Mouse (Mus musculus): ENCODE measurements around the gene Rbp1. TPM values are rescaled to one million over a fixed set of nuclear protein-coding genes. Genes with fewer than 3 reads are reported as not detected.
A peak's percentile ranks its signal among the peaks of the same experiment; 100 is the strongest.

Gene Rbp1
- total RNA-seq, 1 experiment = 11.5 TPM

GRCm38 (mm10) chr9:98401611-98402010 lies 21.1 kb upstream of the Rbp1 start:
- in situ Hi-C loops (cut with MboI; ENCODE audit: low sequenced_read_pairs in 2 of 2, unreplicated experiment in 2 of 2) = no loop called here
- Histone ChIP-seq H3K9me3 (ENCODE audit: control insufficient read depth, insufficient read depth, low read depth, low read length) (no peaks in the 10 kb centered on the region), H3K9ac (ENCODE audit: insufficient read depth, low read depth, low read length, poor library complexity, severe bottlenecking) (no peak overlapping the region), H3K36me3 (ENCODE audit: control insufficient read depth, insufficient read depth, low read length, poor library complexity, severe bottlenecking) (no peaks in the 10 kb centered on the region), H3K4me1 (ENCODE audit: control insufficient read depth in 2 of 2, insufficient read depth in 2 of 2, low read length in 2 of 2, poor library complexity in 1 of 2) (no peaks in the 10 kb centered on the region), H3K4me3 (ENCODE audit: insufficient read depth in 1 of 2, low read depth in 1 of 2, low read length in 2 of 2, poor library complexity in 1 of 2, severe bottlenecking in 1 of 2) (no peak overlapping the region), H3K27ac (ENCODE audit: insufficient read depth, low read depth, low read length, poor library complexity, severe bottlenecking) (no peak overlapping the region)
- no peak for DNase-seq (ENCODE audit: low read depth, low spot score)
- TF ChIP-seq CHD2 (IDR thresholded peaks at IDR 0.05; ENCODE audit: low read depth, low read length) = no peak
- TF ChIP-seq MAFK (IDR thresholded peaks at IDR 0.05; ENCODE audit: insufficient read depth, low read depth, low read length) = no peak
- no peak for TF ChIP-seq HCFC1 (IDR thresholded peaks at IDR 0.05; ENCODE audit: borderline replicate concordance, insufficient read depth, low read length)
- no peak for TF ChIP-seq ZC3H11A (IDR thresholded peaks at IDR 0.05; ENCODE audit: borderline replicate concordance, low read depth, low read length)
- no peak for TF ChIP-seq ZNF384 (IDR thresholded peaks at IDR 0.05; ENCODE audit: low read depth, low read length)

GRCm38 (mm10) chr9:98407771-98408170 lies 15.0 kb upstream of the Rbp1 start:
- TF ChIP-seq CHD2 (IDR thresholded peaks at IDR 0.05; ENCODE audit: low read depth, low read length) (no peak), MAFK (IDR thresholded peaks at IDR 0.05; ENCODE audit: insufficient read depth, low read depth, low read length) (no peak), ZC3H11A (IDR thresholded peaks at IDR 0.05; ENCODE audit: borderline replicate concordance, low read depth, low read length) (no peak), ZNF384 (IDR thresholded peaks at IDR 0.05; ENCODE audit: low read depth, low read length) (no peak), HCFC1 (IDR thresholded peaks at IDR 0.05; ENCODE audit: borderline replicate concordance, insufficient read depth, low read length) (no peak)

GRCm38 (mm10) chr9:98409137-98409536 lies 13.6 kb upstream of the Rbp1 start:
- Histone ChIP-seq H3K4me3 (ENCODE audit: insufficient read depth in 1 of 2, low read depth in 1 of 2, low read length in 2 of 2, poor library complexity in 1 of 2, severe bottlenecking in 1 of 2) (no peak overlapping the region), H3K9me3 (ENCODE audit: control insufficient read depth, insufficient read depth, low read depth, low read length) (no peaks in the 10 kb centered on the region), H3K4me1 (ENCODE audit: control insufficient read depth in 2 of 2, insufficient read depth in 2 of 2, low read length in 2 of 2, poor library complexity in 1 of 2) (no peaks in the 10 kb centered on the region), H3K27ac (ENCODE audit: insufficient read depth, low read depth, low read length, poor library complexity, severe bottlenecking) (no peak overlapping the region), H3K9ac (ENCODE audit: insufficient read depth, low read depth, low read length, poor library complexity, severe bottlenecking) (no peak overlapping the region), H3K36me3 (ENCODE audit: control insufficient read depth, insufficient read depth, low read length, poor library complexity, severe bottlenecking) (no peaks in the 10 kb centered on the region)
- DNase-seq (ENCODE audit: low read depth, low spot score) = peak; percentile 64
- TF ChIP-seq ZC3H11A (IDR thresholded peaks at IDR 0.05; ENCODE audit: borderline replicate concordance, low read depth, low read length) (no peak), HCFC1 (IDR thresholded peaks at IDR 0.05; ENCODE audit: borderline replicate concordance, insufficient read depth, low read length) (no peak), CHD2 (IDR thresholded peaks at IDR 0.05; ENCODE audit: low read depth, low read length) (no peak), MAFK (IDR thresholded peaks at IDR 0.05; ENCODE audit: insufficient read depth, low read depth, low read length) (no peak), ZNF384 (IDR thresholded peaks at IDR 0.05; ENCODE audit: low read depth, low read length) (no peak)
- in situ Hi-C loops (cut with MboI; ENCODE audit: low sequenced_read_pairs in 2 of 2, unreplicated experiment in 2 of 2) = no loop called here

More at GRCm38 (mm10) chr9:98407771-98408170, 15.0 kb upstream of the Rbp1 start:
- no peak overlapping the region for H3K9ac ChIP-seq (ENCODE audit: insufficient read depth, low read depth, low read length, poor library complexity, severe bottlenecking)
- no peak overlapping the region for H3K27ac ChIP-seq (ENCODE audit: insufficient read depth, low read depth, low read length, poor library complexity, severe bottlenecking)
- H3K4me3 ChIP-seq (ENCODE audit: insufficient read depth in 1 of 2, low read depth in 1 of 2, low read length in 2 of 2, poor library complexity in 1 of 2, severe bottlenecking in 1 of 2) = no peak overlapping the region
- no peaks in the 10 kb centered on the region for H3K36me3 ChIP-seq (ENCODE audit: control insufficient read depth, insufficient read depth, low read length, poor library complexity, severe bottlenecking)
- H3K4me1 ChIP-seq (ENCODE audit: control insufficient read depth in 2 of 2, insufficient read depth in 2 of 2, low read length in 2 of 2, poor library complexity in 1 of 2) = no peaks in the 10 kb centered on the region
- H3K9me3 ChIP-seq (ENCODE audit: control insufficient read depth, insufficient read depth, low read depth, low read length) = no peaks in the 10 kb centered on the region
- DNase-seq (ENCODE audit: low read depth, low spot score) = no peak
- in situ Hi-C loops (cut with MboI; ENCODE audit: low sequenced_read_pairs in 2 of 2, unreplicated experiment in 2 of 2) = no loop called here

GRCm38 (mm10) chr9:98415427-98415826 lies 7.3 kb upstream of the Rbp1 start:
- H3K9ac ChIP-seq (ENCODE audit: insufficient read depth, low read depth, low read length, poor library complexity, severe bottlenecking) = no peak overlapping the region
- no peak overlapping the region for H3K27ac ChIP-seq (ENCODE audit: insufficient read depth, low read depth, low read length, poor library complexity, severe bottlenecking)
- in situ Hi-C loops (cut with MboI; ENCODE audit: low sequenced_read_pairs in 2 of 2, unreplicated experiment in 2 of 2) = no loop called here
- no peak for DNase-seq (ENCODE audit: low read depth, low spot score)
- TF ChIP-seq ZC3H11A (IDR thresholded peaks at IDR 0.05; ENCODE audit: borderline replicate concordance, low read depth, low read length) = no peak
- TF ChIP-seq CHD2 (IDR thresholded peaks at IDR 0.05; ENCODE audit: low read depth, low read length) = no peak
- no peak for TF ChIP-seq HCFC1 (IDR thresholded peaks at IDR 0.05; ENCODE audit: borderline replicate concordance, insufficient read depth, low read length)
- no peaks in the 10 kb centered on the region for H3K9me3 ChIP-seq (ENCODE audit: control insufficient read depth, insufficient read depth, low read depth, low read length)
- no peaks in the 10 kb centered on the region for H3K36me3 ChIP-seq (ENCODE audit: control insufficient read depth, insufficient read depth, low read length, poor library complexity, severe bottlenecking)
- H3K4me1 ChIP-seq (ENCODE audit: control insufficient read depth in 2 of 2, insufficient read depth in 2 of 2, low read length in 2 of 2, poor library complexity in 1 of 2) = no peaks in the 10 kb centered on the region
- no peak overlapping the region for H3K4me3 ChIP-seq (ENCODE audit: insufficient read depth in 1 of 2, low read depth in 1 of 2, low read length in 2 of 2, poor library complexity in 1 of 2, severe bottlenecking in 1 of 2)

GRCm38 (mm10) chr9:98417919-98418318 lies 4.8 kb upstream of the Rbp1 start:
- in situ Hi-C loops (cut with MboI; ENCODE audit: low sequenced_read_pairs in 2 of 2, unreplicated experiment in 2 of 2) = no loop called here
- Histone ChIP-seq H3K36me3 (ENCODE audit: control insufficient read depth, insufficient read depth, low read length, poor library complexity, severe bottlenecking) (no peaks in the 10 kb centered on the region), H3K9ac (ENCODE audit: insufficient read depth, low read depth, low read length, poor library complexity, severe bottlenecking) (no peak overlapping the region), H3K4me1 (ENCODE audit: control insufficient read depth in 2 of 2, insufficient read depth in 2 of 2, low read length in 2 of 2, poor library complexity in 1 of 2) (no peaks in the 10 kb centered on the region), H3K4me3 (ENCODE audit: insufficient read depth in 1 of 2, low read depth in 1 of 2, low read length in 2 of 2, poor library complexity in 1 of 2, severe bottlenecking in 1 of 2) (no peak overlapping the region), H3K27ac (ENCODE audit: insufficient read depth, low read depth, low read length, poor library complexity, severe bottlenecking) (no peak overlapping the region), H3K9me3 (ENCODE audit: control insufficient read depth, insufficient read depth, low read depth, low read length) (no peaks in the 10 kb centered on the region)
- TF ChIP-seq CHD2 (IDR thresholded peaks at IDR 0.05; ENCODE audit: low read depth, low read length) (no peak), ZC3H11A (IDR thresholded peaks at IDR 0.05; ENCODE audit: borderline replicate concordance, low read depth, low read length) (0 out of 2 replicates have a peak, but pooled peaks have one; percentile 29)
- DNase-seq (ENCODE audit: low read depth, low spot score) = no peak
